Mouse (Mus musculus) heart, postnatal 0 days (tissue): ENCODE results near the gene Fam221a.

Source experiments
- CTCF ChIP-seq: IDR thresholded peaks from 2 replicates; pipeline ENCODE4 v1.5.1; 2016; ENCODE audit warnings: antibody characterized with exemption, control low read depth, low read depth
- EP300 ChIP-seq: IDR thresholded peaks from 2 replicates; pipeline ENCODE4 v1.6.1; 2016; ENCODE audit warnings: antibody characterized with exemption, low read depth

- TF ChIP-seq EP300 (peak; percentile 82; the same call in 1 of the 2 replicates), CTCF (peak; percentile 81)
These were observed 48.5 kb upstream of the Fam221a start, which contains the start of gene Ccdc126 for GRCm38 (mm10) chr6:49318966-49319594.
